Comparison of ENCODE assay signal across 15 mouse cellular contexts in genomic region chr13:12369930-12370329, GRCm38 (mm10). TPM values are rescaled to one million over a fixed set of nuclear protein-coding genes. Genes with fewer than 3 reads are reported as not detected.
DNase-seq lines count a peak whose midpoint lies in the region; ATAC-seq and TF ChIP-seq lines count a peak whose summit lies in the region.
"Had no signal": no experiment of that assay in that cellular context is flagged by ENCODE, and none has a peak within 500 bp of the region (broad histone marks: within the 10 kb centered on the region; RNA-seq: fewer than 3 reads in every experiment).

No protein-coding gene starts in this region.

- intact Hi-C loops in left cerebral cortex, postnatal 14 days (cut with DNase I) = no loop called here

- H3K4me3 ChIP-seq in limb, embryonic 13.5 days = no peak overlapping the region
- H3K4me3 ChIP-seq in limb, embryonic 10.5 days = no peak overlapping the region
- H3K4me3 ChIP-seq in heart, embryonic 14.5 days (ENCODE audit: control insufficient read depth in 1 of 2, insufficient read depth in 1 of 2, low read depth in 1 of 2, low read length in 2 of 2) = peak overlapping the region in 1 of 2 experiments; percentile 19; a peak in 1 of 4 replicates
- no peak overlapping the region for H3K4me3 ChIP-seq in myocyte
- H3K4me3 ChIP-seq: midbrain, embryonic 12.5 days had no signal

- no peak for TF ChIP-seq POLR2A in myocyte (IDR thresholded peaks at IDR 0.05; ENCODE audit: insufficient read length, low read depth)

- no peak overlapping the region for H3K27ac ChIP-seq in limb, embryonic 13.5 days
- H3K27ac ChIP-seq in limb, embryonic 10.5 days = no peak overlapping the region
- peak overlapping the region; percentile 92 to 97 for H3K27ac ChIP-seq in heart, embryonic 14.5 days (replicated peaks in 1 of 2; ENCODE audit: control insufficient read depth in 1 of 2, insufficient read depth in 1 of 2, low read depth in 2 of 2, low read length in 2 of 2)
- H3K27ac ChIP-seq: midbrain, embryonic 12.5 days had no signal

- no peaks in the 10 kb centered on the region for H3K27me3 ChIP-seq in limb, embryonic 13.5 days
- no peaks in the 10 kb centered on the region for H3K27me3 ChIP-seq in limb, embryonic 10.5 days (ENCODE audit: low read depth, poor library complexity, severe bottlenecking)
- no peaks in the 10 kb centered on the region for H3K27me3 ChIP-seq in heart, embryonic 14.5 days (ENCODE audit: control insufficient read depth, insufficient read depth, low read length)
- H3K27me3 ChIP-seq in myocyte (ENCODE audit: control insufficient read depth, insufficient read depth, insufficient read length) = no peaks in the 10 kb centered on the region
- H3K27me3 ChIP-seq: midbrain, embryonic 12.5 days had no signal

- H3ac ChIP-seq in myocyte (ENCODE audit: control insufficient read depth, insufficient read length) = no peak overlapping the region

- H3K9me3 ChIP-seq in limb, embryonic 13.5 days = no peaks in the 10 kb centered on the region
- H3K9me3 ChIP-seq in limb, embryonic 10.5 days (replicated peaks) = no peaks in the 10 kb centered on the region
- H3K9me3 ChIP-seq in heart, embryonic 14.5 days (ENCODE audit: control insufficient read depth, low read length) = no peaks in the 10 kb centered on the region
- H3K9me3 ChIP-seq: midbrain, embryonic 12.5 days had no signal

- DNase-seq in limb, embryonic 10.5 days (ENCODE audit: low spot score) = no peak
- DNase-seq in gastrocnemius, postnatal 25 days = peak; percentile 40
- DNase-seq in left cerebral cortex, postnatal 14 days (ENCODE audit: low spot score in 2 of 2) = no peak
- no peak for DNase-seq in urinary bladder, postnatal 36 days (ENCODE audit: low spot score in 2 of 2)
- DNase-seq in lung, postnatal 10 days = no peak
- DNase-seq: cerebellum, postnatal 36 days; retina, postnatal 1 day; spleen, adult 18-20 months had no signal

- H3K4me2 ChIP-seq in limb, embryonic 13.5 days (replicated peaks) = no peak overlapping the region
- H3K4me2 ChIP-seq in heart, embryonic 14.5 days (ENCODE audit: low read length) = peak overlapping the region; percentile 67
- H3K4me2 ChIP-seq in myocyte (ENCODE audit: low read depth) = peak overlapping the region; percentile 65
- H3K4me2 ChIP-seq: liver, embryonic 11.5 days; midbrain, embryonic 12.5 days had no signal

- H3K4me1 ChIP-seq in limb, embryonic 13.5 days = no peaks in the 10 kb centered on the region; the same call in 1 of the 2 replicates
- H3K4me1 ChIP-seq in limb, embryonic 10.5 days = no peaks in the 10 kb centered on the region
- H3K4me1 ChIP-seq in heart, embryonic 14.5 days (ENCODE audit: control insufficient read depth in 2 of 2, insufficient read depth in 2 of 2, low read length in 2 of 2) = peaks cover 19 to 28% of the 10 kb centered on the region in 2 experiments
- H3K4me1 ChIP-seq: midbrain, embryonic 12.5 days had no signal

- no peaks in the 10 kb centered on the region for H3K36me3 ChIP-seq in limb, embryonic 13.5 days
- H3K36me3 ChIP-seq in limb, embryonic 10.5 days = no peaks in the 10 kb centered on the region
- no peaks in the 10 kb centered on the region for H3K36me3 ChIP-seq in heart, embryonic 14.5 days (ENCODE audit: control insufficient read depth, insufficient read depth, low read length)
- no peaks in the 10 kb centered on the region for H3K36me3 ChIP-seq in myocyte (ENCODE audit: control insufficient read depth, insufficient read depth)
- H3K36me3 ChIP-seq: midbrain, embryonic 12.5 days had no signal

- 0 out of 2 replicates have a peak, but pooled peaks have one; percentile 14 for ATAC-seq in limb, embryonic 13.5 days (ENCODE audit: low FRiP score, low read depth)
- peak; percentile 90 for ATAC-seq in heart, embryonic 14.5 days (ENCODE audit: insufficient number of reproducible peaks, insufficient read depth, low FRiP score, low read depth)
- ATAC-seq: CD4-positive, CD25-positive, alpha-beta regulatory T cell, adult 4 months; inflammation-experienced regulatory T-cells, adult 6 months had no signal

- no peak overlapping the region for H3K9ac ChIP-seq in limb, embryonic 13.5 days
- H3K9ac ChIP-seq in heart, embryonic 14.5 days (ENCODE audit: low read length) = peak overlapping the region; percentile 76
- H3K9ac ChIP-seq: midbrain, embryonic 12.5 days had no signal

- no peaks in the 10 kb centered on the region for H3K79me2 ChIP-seq in myocyte (ENCODE audit: control insufficient read depth, insufficient read depth)

- WGBS in limb, embryonic 13.5 days = 82% methylated on average over 11 of the region's 11 CpGs
- 92% methylated on average over 11 of the region's 11 CpGs for WGBS in limb, embryonic 10.5 days
- 36% methylated on average over 11 of the region's 11 CpGs for WGBS in heart, embryonic 14.5 days

TF ChIP-seq in myocyte, 11 proteins besides CTCF, POLR2A, EP300 and RAD21:
- no peak for TF ChIP-seq E2F4 (IDR thresholded peaks at IDR 0.05; ENCODE audit: insufficient read depth)
- TF ChIP-seq USF1 (IDR thresholded peaks at IDR 0.05; ENCODE audit: low read depth) = peak; percentile 50
- no peak for TF ChIP-seq MYOG (IDR thresholded peaks at IDR 0.05; ENCODE audit: control insufficient read depth in 1 of 3, insufficient read depth in 1 of 3, insufficient read length in 2 of 3, low read depth in 2 of 3)

RNA-seq across cellular contexts. Expression of gene Heatr1, which starts 24.9 kb away (rescaled TPM):
- polyA plus RNA-seq in limb, embryonic 13.5 days (2015; fragmentation: Nextera tagmentation; extraction: Ambion mirVana) = 16.1 and 19.0 TPM in 2 replicates
- 39.1 and 39.8 TPM in 2 replicates for polyA plus RNA-seq in limb, embryonic 10.5 days (2016; fragmentation: Nextera tagmentation; extraction: Ambion mirVana)
- total RNA-seq in gastrocnemius, postnatal 25 days (2021) = 10 to 100 TPM; 10.1 to 16.4 TPM
- 9.9 and 12.0 TPM in 2 replicates for polyA plus RNA-seq in heart, embryonic 14.5 days (2014; fragmentation: Nextera tagmentation; extraction: Ambion mirVana)
- polyA plus RNA-seq in myocyte (2012; fragmentation: generic; extraction: Trizol) = 23.6 TPM
- 10 to 100 TPM; 20.4 to 26.4 TPM for total RNA-seq in left cerebral cortex, postnatal 14 days (2021)

RNA-seq across cellular contexts. Expression of gene Actn2, which starts 29.4 kb away (rescaled TPM):
- polyA plus RNA-seq in limb, embryonic 13.5 days (2015; fragmentation: Nextera tagmentation; extraction: Ambion mirVana) = 161 and 166 TPM in 2 replicates
- polyA plus RNA-seq in limb, embryonic 10.5 days (2016; fragmentation: Nextera tagmentation; extraction: Ambion mirVana) = 1.3 and 2.6 TPM in 2 replicates
- 1,000 to 10,000 TPM; 1,566 to 2,231 TPM for total RNA-seq in gastrocnemius, postnatal 25 days (2021)
- 1,376 and 1,533 TPM in 2 replicates for polyA plus RNA-seq in heart, embryonic 14.5 days (2014; fragmentation: Nextera tagmentation; extraction: Ambion mirVana)
- 147 TPM for polyA plus RNA-seq in myocyte (2012; fragmentation: generic; extraction: Trizol)
- 10 to 100 TPM; 19.0 to 21.3 TPM for total RNA-seq in left cerebral cortex, postnatal 14 days (2021)

Comparison
In these comparisons a context has a peak if more than half of its experiments do, and no peak if none do; other contexts are left out.
1. RNA of gene Actn2, which starts 29.4 kb away (polyA plus RNA-seq): 1,376 to 1,533 TPM in heart, embryonic 14.5 days, 161 to 166 TPM in limb, embryonic 13.5 days and 147 TPM in myocyte (single experiment); 1.3 to 2.6 TPM in limb, embryonic 10.5 days; every median in the first group is over 10 times any median in the second.
2. H3K27ac ChIP-seq: peak in heart, embryonic 14.5 days (2 of 2); none in limb, embryonic 13.5 days (single experiment) and limb, embryonic 10.5 days (single experiment).